Mouse (Mus musculus) right cerebral cortex, adult 18-20 months (tissue): ENCODE measurements around the gene Nrl.

ENCODE experiments used
- DNase-seq: peaks from one replicate; pipeline ENCODE4 v3.0.0; 2022; ENCODE audit warnings: mixed read lengths

Nrl gene

DNA sequence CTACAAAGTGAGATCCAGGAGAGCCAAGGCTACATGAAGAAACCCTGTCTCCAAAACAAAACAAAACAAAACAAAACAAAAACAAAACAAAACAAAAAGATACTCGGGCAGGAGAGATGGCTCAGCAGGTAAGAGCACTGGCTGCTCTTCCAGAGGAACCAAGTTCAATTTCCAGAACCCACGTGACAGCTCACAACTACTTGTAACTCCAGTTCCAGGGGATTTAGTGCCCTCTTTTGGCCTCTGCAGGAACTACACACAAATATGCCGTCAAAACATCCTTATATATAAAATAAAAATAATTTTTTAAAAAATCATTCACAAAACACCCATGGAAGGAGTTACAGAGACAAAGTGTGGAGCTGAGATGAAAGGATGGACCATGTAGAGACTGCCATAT lies 3.2 kb upstream of the Nrl start:
- DNase-seq: no peak

DNA sequence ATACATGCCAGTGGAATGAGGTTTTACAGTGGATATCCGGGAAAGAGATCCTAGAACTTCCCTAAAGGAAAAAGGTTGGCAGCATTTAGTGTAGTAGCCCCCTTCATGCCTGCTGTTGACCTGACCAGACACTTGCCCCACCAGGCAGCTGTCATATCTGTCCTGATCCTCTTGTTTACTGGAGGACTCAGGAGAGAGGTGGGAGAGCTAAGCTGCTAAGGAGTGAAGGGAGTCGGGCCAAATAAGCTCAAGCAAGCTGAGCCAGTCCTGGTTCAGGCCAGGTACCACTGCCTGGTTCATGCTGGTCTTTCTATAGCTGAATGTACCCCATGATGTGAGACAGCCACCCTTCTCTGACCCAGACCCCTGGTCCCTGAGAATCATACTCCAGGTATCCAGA lies 1.9 kb upstream of the Nrl start:
- DNase-seq: no peak

DNA sequence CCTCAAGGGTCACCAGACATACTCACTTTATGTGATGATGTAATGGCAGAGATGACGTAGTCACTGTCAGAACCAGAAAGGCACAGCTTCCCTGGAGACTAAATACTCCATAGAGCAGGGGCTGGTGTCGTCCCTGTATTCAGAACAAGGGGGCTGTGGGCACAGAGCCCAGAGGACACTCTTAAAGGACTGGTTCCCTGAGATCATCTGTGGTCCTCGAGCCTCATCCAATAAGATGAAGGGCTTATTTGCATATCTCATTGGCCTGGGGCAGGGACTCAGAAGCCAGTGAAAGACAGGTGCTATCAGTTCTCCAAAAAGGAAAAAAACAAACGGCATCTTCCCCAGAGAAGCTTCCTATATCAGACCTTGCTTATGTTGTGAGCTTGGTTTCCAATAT lies 719 bp downstream of the Nrl start:
- no peak for DNase-seq

GRCm38 (mm10) chr14:55520451-55521361 lies 4.1 kb downstream of the Nrl start:
- DNase-seq: peak; percentile 56

- no peak for DNase-seq
These were observed 5.2 kb downstream of the Nrl start for GRCm38 (mm10) chr14:55519604-55520003.

DNA sequence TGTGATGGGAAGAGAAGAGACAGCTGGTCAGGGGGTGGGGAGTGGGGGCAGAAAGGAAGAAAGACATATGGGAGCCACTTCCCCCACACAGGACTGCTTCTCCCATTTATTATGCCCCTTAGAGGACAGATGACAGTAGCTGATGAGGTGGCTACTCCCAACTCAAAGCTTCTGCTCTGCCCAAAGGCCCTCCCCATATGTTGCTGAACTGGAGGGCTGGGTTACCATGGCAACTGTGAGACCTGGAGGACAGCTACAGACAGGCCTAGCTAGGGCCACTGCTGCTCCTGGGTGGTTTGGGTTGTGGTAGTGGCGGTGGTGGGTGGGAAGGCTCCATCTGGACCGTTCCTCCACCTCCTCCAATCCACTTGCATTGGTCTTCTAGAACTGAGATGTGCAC lies 5.9 kb downstream of the Nrl start:
- DNase-seq: peak; percentile 88

DNA sequence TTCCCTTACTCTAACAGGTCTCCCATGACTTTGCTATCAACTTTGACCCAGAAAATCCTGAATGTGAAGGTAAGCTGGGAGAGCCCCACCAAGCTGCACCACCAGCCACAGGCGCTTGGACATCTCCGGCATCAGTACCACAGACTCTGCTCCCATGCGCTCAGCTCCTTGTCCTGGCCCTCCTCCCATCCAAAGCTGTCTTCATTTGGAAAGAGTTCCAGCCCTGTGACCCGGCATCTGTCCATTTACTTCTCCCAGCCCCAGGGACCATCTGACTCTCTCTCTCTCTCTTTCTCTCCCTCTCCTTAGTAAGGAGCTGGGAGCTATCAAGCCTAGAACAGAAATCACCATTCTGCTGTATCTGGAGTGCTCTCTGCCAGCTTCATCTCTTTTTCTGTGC lies 8.9 kb downstream of the Nrl start:
- DNase-seq: no peak

GRCm38 (mm10) chr14:55513927-55514326 lies 10.9 kb downstream of the Nrl start:
- no peak for DNase-seq

DNA sequence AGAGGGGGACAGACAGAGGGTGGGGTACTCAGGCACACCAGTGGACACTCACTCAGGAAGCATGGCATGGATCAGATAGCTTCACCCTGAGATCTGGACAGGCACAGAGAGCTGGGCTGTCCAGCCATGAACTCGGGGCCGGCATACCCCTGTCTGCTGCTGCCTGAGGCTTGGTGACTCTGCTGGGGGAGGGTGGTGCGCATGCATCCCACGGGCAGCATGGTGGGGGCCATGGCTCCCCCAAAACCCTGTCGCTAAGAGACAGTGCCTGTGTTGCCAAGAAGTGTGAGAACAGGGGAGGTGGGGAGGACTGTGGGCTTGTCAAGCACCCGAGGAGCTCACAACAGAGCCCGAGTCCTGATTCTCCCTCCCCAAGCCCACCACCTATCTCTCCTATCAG lies 13.7 kb downstream of the Nrl start:
- peak; percentile 82 for DNase-seq

GRCm38 (mm10) chr14:55510125-55510731 lies 14.6 kb downstream of the Nrl start, which contains the start of gene Cpne6:
TSS of gene Cpne6 (plus strand) at chr14:55510445.
- peak; percentile 72 for DNase-seq

- DNase-seq: no peak
These were observed 15.2 kb downstream of the Nrl start for GRCm38 (mm10) chr14:55509540-55509939.

- DNase-seq: no peak
These were observed 17.0 kb downstream of the Nrl start for GRCm38 (mm10) chr14:55507801-55508200.

GRCm38 (mm10) chr14:55505612-55506011 lies 19.2 kb downstream of the Nrl start:
- DNase-seq: no peak

DNA sequence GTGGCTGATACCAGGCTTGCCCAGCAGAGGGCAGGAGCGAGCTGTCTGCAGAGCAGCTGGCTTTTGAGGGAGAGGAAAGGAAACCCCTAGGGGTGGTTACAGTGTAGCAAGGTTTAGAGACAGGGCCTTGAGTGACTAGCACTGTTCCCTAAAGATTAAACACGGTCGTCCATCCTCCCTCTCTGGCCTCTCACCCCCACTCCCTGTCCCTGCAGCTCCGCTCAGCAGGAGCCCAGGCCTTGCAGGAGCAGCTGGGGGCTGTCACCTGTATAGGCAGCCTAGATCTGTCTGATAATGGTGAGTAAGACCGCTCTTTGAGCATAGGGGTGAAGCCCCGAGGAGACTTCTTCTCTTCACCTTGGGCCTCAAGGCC lies 27.3 kb downstream of the Nrl start:
- DNase-seq: peak; percentile 78

DNA sequence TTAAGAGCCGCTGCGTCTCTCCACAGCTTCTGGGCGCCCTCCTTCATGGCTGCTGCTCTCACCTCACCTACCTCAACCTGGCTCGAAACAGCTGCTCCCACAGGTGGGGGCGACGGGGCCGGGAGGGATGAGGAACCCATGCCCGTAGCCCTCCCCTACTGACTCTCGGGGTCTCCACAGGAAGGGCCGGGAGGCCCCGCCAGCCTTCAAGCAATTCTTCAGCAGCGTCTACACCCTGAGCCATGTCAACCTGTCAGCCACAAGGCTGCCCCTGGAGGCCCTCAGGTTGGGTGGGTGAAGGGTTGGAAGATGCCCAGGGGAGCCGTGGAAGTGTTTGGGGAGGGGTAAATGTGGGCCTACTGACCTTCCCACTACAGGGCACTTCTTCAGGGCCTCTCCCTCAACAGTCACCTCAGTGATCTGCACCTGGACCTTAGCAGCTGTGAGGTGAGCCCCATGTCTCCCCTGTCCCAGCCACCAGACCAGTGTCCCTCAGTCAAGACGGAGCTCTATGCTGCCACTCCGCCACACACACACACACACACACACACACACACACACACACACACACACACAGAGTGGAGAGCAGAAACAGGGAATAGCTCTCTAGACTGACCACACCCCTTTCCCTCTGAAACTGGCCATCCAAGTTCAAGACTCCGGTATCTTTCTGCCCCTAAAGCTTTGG lies 27.9 kb downstream of the Nrl start:
- DNase-seq: no peak

- no peak for DNase-seq
These were observed 29.1 kb downstream of the Nrl start for GRCm38 (mm10) chr14:55495509-55496240.

DNA sequence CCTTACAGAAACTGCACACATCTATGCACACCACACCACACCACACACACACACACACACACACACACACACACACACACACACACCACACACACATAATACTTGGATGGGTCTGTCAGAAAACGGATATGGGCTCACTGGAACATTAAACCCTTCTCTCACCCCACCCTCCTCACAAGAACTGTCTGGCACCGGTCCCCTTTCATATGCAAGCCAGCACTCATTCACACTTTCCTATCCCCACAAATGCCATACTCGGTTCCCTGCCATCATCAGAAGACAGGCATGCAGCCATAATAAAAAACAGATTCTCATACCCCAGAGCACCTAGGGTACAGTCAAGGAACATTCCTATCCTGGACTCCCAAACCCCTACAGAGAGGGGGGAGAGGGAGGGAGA lies 32.7 kb downstream of the Nrl start:
- no peak for DNase-seq

- DNase-seq: peak; percentile 74
These were observed 33.4 kb downstream of the Nrl start for GRCm38 (mm10) chr14:55491291-55491833.

- peak; percentile 89 for DNase-seq
These were observed 34.2 kb downstream of the Nrl start, which contains the start of gene Carmil3 for GRCm38 (mm10) chr14:55490361-55491201. TSS of gene Carmil3 (plus strand) at chr14:55490651.

DNA sequence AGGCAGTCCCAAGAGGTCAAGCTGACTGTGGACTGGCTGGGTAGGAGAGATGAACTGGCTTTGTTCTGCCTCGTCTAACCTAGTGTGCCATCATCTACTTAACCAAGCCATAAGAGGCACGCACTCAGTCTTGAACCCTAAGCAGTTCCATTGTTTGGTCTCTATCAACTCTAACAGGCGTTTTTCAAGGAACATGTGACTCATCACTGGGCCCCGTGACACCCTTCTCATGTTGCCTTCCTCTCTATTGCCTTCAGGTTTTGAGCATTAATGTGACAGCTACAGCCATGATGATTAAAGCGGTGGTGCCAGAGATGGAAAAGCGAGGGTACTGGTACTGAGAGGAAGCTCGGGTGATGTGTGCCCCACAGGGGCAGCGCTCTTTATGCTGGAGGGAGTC lies 37.9 kb downstream of the Nrl start:
- DNase-seq: no peak

GRCm38 (mm10) chr14:55484430-55485085 lies 40.2 kb downstream of the Nrl start:
- DNase-seq: no peak
